Mouse (Mus musculus): ENCODE data around the gene Tcte1. TPM values are rescaled to one million over a fixed set of nuclear protein-coding genes. Genes with fewer than 3 reads are reported as not detected.

Tcte1 gene
- polyA plus RNA-seq, 1 experiment from 2014 or later = 5.2 TPM

DNA sequence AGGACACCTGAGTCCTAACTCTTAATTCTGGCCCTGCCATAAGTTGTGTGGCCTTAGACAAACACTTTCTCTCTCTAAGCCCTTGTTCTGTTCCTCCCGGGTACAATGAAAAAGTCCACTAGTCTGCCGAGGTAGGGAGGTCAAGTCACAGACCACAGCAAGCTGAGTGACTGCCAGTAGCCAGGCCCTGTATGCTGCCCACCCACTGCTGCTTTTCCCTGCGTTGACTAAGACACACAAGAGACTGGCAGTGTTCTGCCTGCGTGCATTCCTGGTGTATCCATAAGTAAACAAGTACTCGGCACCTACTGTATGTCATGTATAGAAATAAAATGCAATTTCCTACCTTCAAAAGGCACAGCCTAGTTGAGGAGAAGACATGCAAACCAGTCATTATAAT is 27.0 kb downstream of the Tcte1 start:
- Histone ChIP-seq H3K27me3 (peaks cover 25% of the 10 kb centered on the region), H3K4me3 (peak overlapping the region; percentile 86; the same call in 1 of the 2 replicates), H3K9me3 (no peaks in the 10 kb centered on the region), H3K4me2 (peak overlapping the region; percentile 69), H3K36me3 (peaks cover 8% of the 10 kb centered on the region; the same call in 1 of the 2 replicates), H3K9ac (0 out of 2 replicates have a peak overlapping the region, but pooled peaks have one; percentile 14), H3K27ac (replicated peaks) (peak overlapping the region; percentile 93; the same call in 1 of the 2 replicates), H3K4me1 (replicated peaks) (peaks cover 46% of the 10 kb centered on the region)
- ATAC-seq (ENCODE audit: low FRiP score, low read depth) = no peak
- WGBS = 31% methylated on average over 5 of the region's 5 CpGs

DNA sequence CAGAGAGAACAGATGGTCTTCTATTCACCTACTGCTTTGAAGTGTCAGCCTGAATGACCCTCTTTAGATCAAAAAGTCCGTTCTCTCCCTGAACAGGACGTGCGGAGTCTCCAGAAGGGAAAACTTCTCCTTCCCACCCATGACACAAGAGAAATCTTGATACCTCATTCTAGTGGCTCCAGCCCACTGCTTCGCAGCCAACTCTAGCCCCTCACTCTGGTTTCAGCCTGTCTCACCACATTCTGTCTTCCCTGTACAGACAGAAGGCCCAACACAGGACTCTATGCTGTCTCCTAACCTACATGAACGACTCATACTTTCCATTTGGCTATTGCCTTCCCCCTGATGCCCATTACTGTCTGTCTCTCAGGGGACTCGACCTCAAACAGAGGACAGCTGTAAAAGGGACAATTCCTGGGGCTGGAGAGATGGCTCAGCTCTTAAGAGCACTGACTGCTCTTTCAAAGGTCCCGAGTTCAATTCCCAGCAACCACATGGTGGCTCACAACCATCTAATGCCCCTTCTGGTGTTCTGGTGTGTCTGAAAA is 28.1 kb downstream of the Tcte1 start:
- WGBS = 52% methylated on average over 7 of the region's 7 CpGs
- Histone ChIP-seq H3K36me3 (peaks cover 6% of the 10 kb centered on the region; the same call in 1 of the 2 replicates), H3K4me1 (replicated peaks) (peaks cover 43% of the 10 kb centered on the region), H3K4me2 (no peak overlapping the region), H3K27me3 (peaks cover 14% of the 10 kb centered on the region), H3K9ac (no peak overlapping the region), H3K4me3 (no peak overlapping the region), H3K9me3 (no peaks in the 10 kb centered on the region), H3K27ac (replicated peaks) (no peak overlapping the region)
- ATAC-seq (ENCODE audit: low FRiP score, low read depth) = no peak

DNA sequence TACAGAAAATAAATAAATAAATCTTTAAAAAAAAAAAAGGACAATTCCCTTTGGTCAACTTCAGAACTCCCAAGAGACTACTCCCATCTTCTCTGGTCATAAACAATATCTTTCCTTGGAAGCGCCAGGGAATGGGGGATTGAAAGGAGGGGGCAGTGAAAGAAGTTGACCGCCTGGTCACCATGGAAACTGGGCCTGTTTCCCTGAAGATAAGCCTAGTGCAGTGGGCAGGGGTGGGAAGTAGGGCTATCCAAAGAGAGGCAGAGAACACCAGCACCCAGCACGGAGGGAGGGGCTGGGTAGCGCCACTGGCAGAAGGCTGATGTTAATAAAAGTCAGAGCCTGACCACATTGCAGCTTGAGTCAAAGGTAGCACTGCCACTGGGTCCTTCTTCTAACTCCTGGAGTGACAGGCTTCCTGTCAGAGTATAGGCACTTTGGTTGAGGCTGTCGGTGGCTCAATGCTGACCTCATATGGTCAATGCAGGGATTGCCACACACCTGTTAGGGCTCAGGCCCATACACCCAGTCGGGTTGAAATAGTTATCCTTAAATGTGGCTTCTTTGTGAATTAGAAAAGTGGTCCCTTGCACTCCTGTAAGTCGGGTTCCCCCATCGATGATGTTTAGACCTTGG is 28.7 kb downstream of the Tcte1 start:
- ATAC-seq (ENCODE audit: low FRiP score, low read depth) = 0 out of 2 replicates have a peak, but pooled peaks have one; percentile 28
- H3K9me3 ChIP-seq = no peaks in the 10 kb centered on the region
- H3K27me3 ChIP-seq = peaks cover 14% of the 10 kb centered on the region
- peaks cover 43% of the 10 kb centered on the region for H3K4me1 ChIP-seq (replicated peaks)
- H3K9ac ChIP-seq = no peak overlapping the region
- H3K4me2 ChIP-seq = no peak overlapping the region
- H3K4me3 ChIP-seq = no peak overlapping the region
- 4% methylated on average over 8 of the region's 8 CpGs for WGBS
- no peaks in the 10 kb centered on the region for H3K36me3 ChIP-seq
- H3K27ac ChIP-seq (replicated peaks) = no peak overlapping the region

- Histone ChIP-seq H3K9ac (no peak overlapping the region), H3K9me3 (no peaks in the 10 kb centered on the region), H3K27me3 (peaks cover 11% of the 10 kb centered on the region), H3K36me3 (no peaks in the 10 kb centered on the region), H3K4me1 (replicated peaks) (peaks cover 31% of the 10 kb centered on the region), H3K4me2 (no peak overlapping the region), H3K27ac (replicated peaks) (no peak overlapping the region), H3K4me3 (no peak overlapping the region)
- no peak for ATAC-seq (ENCODE audit: low FRiP score, low read depth)
- WGBS = 79% methylated on average over 3 of the region's 3 CpGs
Observed at GRCm38 (mm10) chr17:45553065-45553464, 29.8 kb downstream of the Tcte1 start.

GRCm38 (mm10) chr17:45554420-45554819 is 31.2 kb downstream of the Tcte1 start:
- no peak overlapping the region for H3K9ac ChIP-seq
- H3K4me2 ChIP-seq = no peak overlapping the region
- no peak overlapping the region for H3K4me3 ChIP-seq
- WGBS = 45% methylated on average over 1 of the region's 1 CpGs
- ATAC-seq (ENCODE audit: low FRiP score, low read depth) = no peak
- H3K27me3 ChIP-seq = peaks cover 11% of the 10 kb centered on the region
- H3K27ac ChIP-seq (replicated peaks) = no peak overlapping the region
- no peaks in the 10 kb centered on the region for H3K36me3 ChIP-seq
- no peaks in the 10 kb centered on the region for H3K9me3 ChIP-seq
- H3K4me1 ChIP-seq (replicated peaks) = peaks cover 26% of the 10 kb centered on the region

- Histone ChIP-seq H3K4me3 (peak within 1 kb of the TSS; percentile 70), H3K9me3 (no peaks in the 10 kb centered on the region), H3K4me1 (replicated peaks) (peaks cover 19% of the 10 kb centered on the region), H3K4me2 (peak within 1 kb of the TSS; percentile 83), H3K9ac (peak within 1 kb of the TSS; percentile 64), H3K27me3 (peaks cover 11% of the 10 kb centered on the region), H3K27ac (replicated peaks) (peak within 1 kb of the TSS; percentile 30; the same call in 1 of the 2 replicates), H3K36me3 (no peaks in the 10 kb centered on the region)
- whole genome bisulfite sequencing = under 1% methylated on average over 45 of the region's 45 CpGs
- peak; percentile 68 for ATAC-seq (ENCODE audit: low FRiP score, low read depth)
Observed at GRCm38 (mm10) chr17:45555452-45556106, 32.3 kb downstream of the Tcte1 start, which contains the start of gene Nfkbie. Nfkbie (plus strand) TSS chr17:45555703.

GRCm38 (mm10) chr17:45556107-45556489 is 32.9 kb downstream of the Tcte1 start:
- H3K4me3 ChIP-seq = peak overlapping the region; percentile 70
- ATAC-seq (ENCODE audit: low FRiP score, low read depth) = no peak

DNA sequence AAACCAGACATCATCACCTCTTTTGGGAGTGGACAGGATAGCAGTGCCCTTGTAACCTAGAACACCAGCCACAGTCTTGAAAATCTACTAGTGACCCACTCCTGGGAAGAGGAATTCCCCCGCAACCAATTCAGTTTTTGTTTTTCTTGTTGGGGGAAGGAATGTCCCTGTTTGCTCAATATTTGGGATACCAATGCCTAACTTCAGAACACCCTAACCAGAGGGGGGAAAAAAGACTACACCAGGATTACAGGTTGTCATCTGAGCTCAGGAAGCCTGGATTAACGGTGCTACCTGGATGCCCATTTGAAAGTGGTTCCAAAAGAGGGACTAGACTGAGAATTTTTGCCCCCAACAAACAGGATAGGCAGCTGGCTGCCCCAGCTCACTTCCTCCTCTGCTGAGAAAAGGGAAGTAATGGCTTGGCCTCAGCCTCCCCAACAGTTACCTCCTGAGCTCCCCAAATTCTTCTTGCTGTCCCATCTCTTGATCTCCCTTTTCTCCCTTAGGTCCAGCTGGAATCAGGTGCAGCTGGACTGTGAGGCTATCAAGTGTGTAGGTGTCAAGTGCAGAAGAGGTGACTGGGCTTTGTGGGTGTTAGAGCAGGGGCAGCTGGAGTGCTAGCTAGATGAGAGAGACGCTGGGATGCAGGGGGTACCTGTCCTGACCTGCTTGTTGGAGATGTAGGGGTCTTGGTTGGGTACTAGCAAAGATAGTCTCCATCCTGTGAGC is 33.4 kb downstream of the Tcte1 start:
- Histone ChIP-seq H3K9me3 (no peaks in the 10 kb centered on the region), H3K4me2 (peak overlapping the region; percentile 83), H3K4me1 (replicated peaks) (peaks cover 19% of the 10 kb centered on the region), H3K9ac (peak overlapping the region; percentile 64), H3K4me3 (peak overlapping the region; percentile 70), H3K36me3 (no peaks in the 10 kb centered on the region), H3K27me3 (peaks cover 11% of the 10 kb centered on the region), H3K27ac (replicated peaks) (no peak overlapping the region)
- 78% methylated on average over 3 of the region's 3 CpGs for WGBS
- ATAC-seq (ENCODE audit: low FRiP score, low read depth) = no peak

More at GRCm38 (mm10) chr17:45556107-45556489, 32.9 kb downstream of the Tcte1 start:
- peaks cover 19% of the 10 kb centered on the region for H3K4me1 ChIP-seq (replicated peaks)
- no peaks in the 10 kb centered on the region for H3K36me3 ChIP-seq
- WGBS = 3% methylated on average over 14 of the region's 14 CpGs
- H3K27ac ChIP-seq (replicated peaks) = 0 out of 2 replicates have a peak overlapping the region, but pooled peaks have one; percentile 30
- H3K27me3 ChIP-seq = peaks cover 11% of the 10 kb centered on the region
- no peaks in the 10 kb centered on the region for H3K9me3 ChIP-seq
- peak overlapping the region; percentile 64 for H3K9ac ChIP-seq
- H3K4me2 ChIP-seq = peak overlapping the region; percentile 83

- 67% methylated on average over 7 of the region's 7 CpGs for WGBS
- peaks cover 15% of the 10 kb centered on the region for H3K4me1 ChIP-seq (replicated peaks)
- H3K4me2 ChIP-seq = peak overlapping the region; percentile 83; the same call in 1 of the 2 replicates
- H3K9me3 ChIP-seq = no peaks in the 10 kb centered on the region
- H3K4me3 ChIP-seq = no peak overlapping the region
- H3K9ac ChIP-seq = no peak overlapping the region
- H3K27ac ChIP-seq (replicated peaks) = no peak overlapping the region
- no peaks in the 10 kb centered on the region for H3K36me3 ChIP-seq
- H3K27me3 ChIP-seq = peaks cover 11% of the 10 kb centered on the region
- ATAC-seq (ENCODE audit: low FRiP score, low read depth) = no peak
Observed at GRCm38 (mm10) chr17:45557246-45557824, 34.1 kb downstream of the Tcte1 start.

- ATAC-seq (ENCODE audit: low FRiP score, low read depth) = no peak
- WGBS = 73% methylated on average over 16 of the region's 16 CpGs
Observed at GRCm38 (mm10) chr17:45557998-45558862, 35.0 kb downstream of the Tcte1 start.

More at GRCm38 (mm10) chr17:45557998-45558862, 35.0 kb downstream of the Tcte1 start:
- peaks cover 15% of the 10 kb centered on the region for H3K4me1 ChIP-seq (replicated peaks)
- H3K27ac ChIP-seq (replicated peaks) = no peak overlapping the region
- H3K9ac ChIP-seq = no peak overlapping the region
- H3K4me2 ChIP-seq = no peak overlapping the region
- H3K9me3 ChIP-seq = no peaks in the 10 kb centered on the region
- H3K36me3 ChIP-seq = no peaks in the 10 kb centered on the region
- H3K4me3 ChIP-seq = no peak overlapping the region
- H3K27me3 ChIP-seq = peaks cover 11% of the 10 kb centered on the region

Measured in hindbrain, embryonic 15.5 days (tissue).